ENCODE assay signal across 8 mouse cellular contexts in the genomic region with DNA sequence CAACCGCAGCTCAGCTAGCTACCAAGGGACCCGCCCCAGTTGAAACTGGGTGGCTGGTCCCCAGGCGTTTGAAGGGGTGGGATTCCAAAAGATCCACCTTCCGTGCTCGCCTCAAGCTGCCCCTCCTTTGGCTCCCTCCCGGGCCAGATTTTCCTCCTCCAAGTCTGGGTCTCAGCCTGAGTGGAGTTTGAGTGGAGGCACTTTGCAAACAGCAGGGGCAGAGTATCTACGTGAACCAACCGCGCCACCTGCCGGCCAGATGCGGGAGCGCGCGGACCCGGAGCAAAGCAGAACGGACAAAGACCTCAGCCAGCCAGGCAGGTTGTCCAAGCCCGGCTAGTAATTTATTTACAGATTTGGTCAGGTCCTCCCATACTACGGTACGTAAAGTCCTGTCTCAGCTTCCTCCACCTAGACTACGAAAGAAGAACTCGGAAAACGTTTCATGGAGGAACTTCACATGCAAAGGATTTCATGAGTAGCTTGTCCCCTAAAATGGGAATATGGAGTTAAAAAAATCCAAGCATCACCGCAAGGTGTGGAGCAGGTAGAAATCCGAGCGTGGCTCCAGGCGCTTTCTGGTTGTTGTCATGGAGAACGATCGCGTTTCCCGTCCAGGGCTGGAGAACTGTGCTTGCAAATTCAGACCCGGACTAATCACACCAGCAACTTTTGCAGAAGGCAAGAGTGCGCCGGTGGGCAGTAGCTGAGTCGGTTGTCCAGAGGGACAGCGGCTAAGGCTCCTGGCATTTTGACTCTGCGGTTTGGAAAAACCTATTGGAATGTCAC. TPM values are rescaled to one million over a fixed set of nuclear protein-coding genes. Genes with fewer than 3 reads are reported as not detected.
DNase-seq lines count a peak whose midpoint lies in the region; ATAC-seq lines count a peak whose summit lies in the region.

No protein-coding gene starts in this region.

- H3K27ac ChIP-seq in intestine, embryonic 14.5 days (ENCODE audit: low read depth): no peak overlapping the region

- ATAC-seq in intestine, embryonic 14.5 days (replicated peaks; ENCODE audit: low FRiP score, low TSS enrichment, low read depth): peak; percentile 51; the same call in 1 of the 2 replicates
- peak; percentile 85 for ATAC-seq in megakaryocyte progenitor cell, adult 5-6 weeks (replicated peaks; ENCODE audit: poor library complexity)

- DNase-seq in adrenal gland, adult 18-20 months (ENCODE audit: low spot score in 2 of 2): peak; percentile 95
- peak; percentile 93 for DNase-seq in embryo, embryonic 10 days (ENCODE audit: low spot score)
- DNase-seq in gastrocnemius, postnatal 14 days: peak; percentile 89
- DNase-seq in intestine, embryonic 14.5 days (ENCODE audit: low spot score): peak; percentile 99
- peak; percentile 91 to 92 for DNase-seq in left cerebral cortex, postnatal 10 days (ENCODE audit: extremely low spot score in 1 of 2, low spot score in 2 of 2)
- DNase-seq in right cerebral cortex, postnatal 10 days (ENCODE audit: low spot score in 2 of 2): peak; percentile 95
- DNase-seq in urinary bladder, postnatal 10 days (ENCODE audit: low spot score): peak; percentile 86

- peak overlapping the region; percentile 69 for H3K4me3 ChIP-seq in intestine, embryonic 14.5 days (ENCODE audit: low read depth, low read length)

- H3K27me3 ChIP-seq in intestine, embryonic 14.5 days (replicated peaks; ENCODE audit: control insufficient read depth, insufficient read depth, low read length): peaks cover 15% of the 10 kb centered on the region; the same call in 1 of the 2 replicates

- WGBS in intestine, embryonic 14.5 days: 1% methylated on average over 36 of the region's 36 CpGs

- no peaks in the 10 kb centered on the region for H3K36me3 ChIP-seq in intestine, embryonic 14.5 days (ENCODE audit: control insufficient read depth, insufficient read depth, low read length)

- no peaks in the 10 kb centered on the region for H3K9me3 ChIP-seq in intestine, embryonic 14.5 days (ENCODE audit: control insufficient read depth, low read length)

- peaks cover 14% of the 10 kb centered on the region for H3K4me1 ChIP-seq in intestine, embryonic 14.5 days (replicated peaks; ENCODE audit: control insufficient read depth, insufficient read depth, low read length)

- H3K9ac ChIP-seq in intestine, embryonic 14.5 days (ENCODE audit: low read length): 0 out of 2 replicates have a peak overlapping the region, but pooled peaks have one; percentile 23

- intact Hi-C loops in gastrocnemius, postnatal 14 days (cut with DNase I; ENCODE audit: low total_unique reads): loop anchor here (5.0 kb wide), 2 partner anchors 1589 to 1864 kb away; no protein-coding TSS in a partner anchor
- intact Hi-C loops in left cerebral cortex, postnatal 10 days (cut with DNase I): loop anchor here (2.0 to 10.0 kb wide), 3 partner anchors 412 to 1864 kb away; no protein-coding TSS in a partner anchor

- H3K4me2 ChIP-seq in intestine, embryonic 14.5 days (ENCODE audit: low read length): peak overlapping the region; percentile 97

RNA-seq across cellular contexts. Expression of gene Epha4, which starts 1.5 kb away (rescaled TPM):
- total RNA-seq in adrenal gland, adult 18-20 months (2021): 1 to 10 TPM; 2.5 to 2.8 TPM
- 1 to 10 TPM; 3.1 to 4.5 TPM for total RNA-seq in gastrocnemius, postnatal 14 days (2021)
- polyA plus RNA-seq in intestine, embryonic 14.5 days (2014; fragmentation: Nextera tagmentation; extraction: Ambion mirVana): 15.4 TPM in 2 replicates
- total RNA-seq in left cerebral cortex, postnatal 10 days (2021): 100 to 1,000 TPM; 215 to 239 TPM
- total RNA-seq in megakaryocyte progenitor cell, adult 5-6 weeks (2015): 0.07 TPM in 1 of 2 replicates, not detected in the other
- total RNA-seq in megakaryocyte progenitor cell, adult 5-6 weeks (2017): 1.0 TPM in 1 of 2 replicates, not detected in the other

Comparison
In these comparisons a context has a peak if more than half of its experiments do, and no peak if none do; other contexts are left out.
1. RNA of gene Epha4, which starts 1.5 kb away (total RNA-seq): 215 to 239 TPM in left cerebral cortex, postnatal 10 days; 3.1 to 4.5 TPM in gastrocnemius, postnatal 14 days, 2.5 to 2.8 TPM in adrenal gland, adult 18-20 months and 0.07 to 1.0 TPM in megakaryocyte progenitor cell, adult 5-6 weeks; every median in the first group is over 10 times any median in the second.
2. Peak in every context shown above with its lines, with median percentiles within 50 percentile points of each other: DNase-seq.